Mouse (Mus musculus) limb, embryonic 13.5 days (tissue): Measurements from ENCODE around the gene Ltbp1. TPM values are rescaled to one million over a fixed set of nuclear protein-coding genes. Genes with fewer than 3 reads are reported as not detected.

Experiments used
- ATAC-seq: fragments of 200-750 bp; cut with Nextera tagmentation; 2 replicates; pipeline ENCODE4 v1.8.0; 2017; ENCODE audit warnings: low read depth, moderate number of reproducible peaks, moderate TSS enrichment; ENCODE audit not compliant: low FRiP score
- H3K27ac ChIP-seq: fragments of 300-500 bp; sonication (generic); 2 replicates; pipeline ENCODE4 v1.5.1; 2015; ENCODE audit warnings: inconsistent platforms, mild to moderate bottlenecking, moderate library complexity
- H3K27me3 ChIP-seq: fragments of 300-500 bp; sonication (generic); 2 replicates; pipeline ENCODE4 v1.6.1; 2015; ENCODE audit warnings: mild to moderate bottlenecking, inconsistent platforms
- H3K36me3 ChIP-seq: fragments of 300-500 bp; sonication (generic); 2 replicates; pipeline ENCODE4 v1.6.1; 2015; ENCODE audit warnings: inconsistent platforms, mild to moderate bottlenecking, moderate library complexity
- H3K4me1 ChIP-seq: fragments of 300-500 bp; sonication (generic); 2 replicates; pipeline ENCODE4 v1.6.1; 2015; ENCODE audit warnings: inconsistent platforms
- H3K4me2 ChIP-seq: fragments of 300-500 bp; sonication (generic); replicated peaks from 2 replicates; pipeline ENCODE4 v1.6.1; 2015; ENCODE audit warnings: inconsistent platforms, mild to moderate bottlenecking, moderate library complexity
- H3K4me3 ChIP-seq: fragments of 300-500 bp; sonication (generic); 2 replicates; pipeline ENCODE4 v1.5.1; 2015; ENCODE audit warnings: moderate library complexity, mild to moderate bottlenecking, inconsistent platforms
- H3K9ac ChIP-seq: fragments of 300-500 bp; sonication (generic); 2 replicates; pipeline ENCODE4 v1.6.1; 2015; ENCODE audit warnings: mild to moderate bottlenecking, inconsistent platforms
- H3K9me3 ChIP-seq: fragments of 300-500 bp; sonication (generic); 2 replicates; pipeline ENCODE4 v1.6.1; 2016; ENCODE audit warnings: inconsistent platforms
- whole genome bisulfite sequencing: fragments of 180-500 bp; shearing (Covaris S2); methylation state at CpG from one replicate; pipeline ENCODE4 v1.1.7; 2015; 5-methylcytosine and 5-hydroxymethylcytosine counted together
- polyA plus RNA-seq: library from polyadenylated mRNA; unstranded; fragments of >200 nt; fragmentation: Nextera tagmentation; extraction: Ambion mirVana; gene quantifications from 2 replicates; pipeline ENCODE4 v1.2.1, GENCODE M21; 2015

The Ltbp1 gene
- polyA plus RNA-seq, 1 experiment from 2014 or later, result 61.3 TPM

DNA sequence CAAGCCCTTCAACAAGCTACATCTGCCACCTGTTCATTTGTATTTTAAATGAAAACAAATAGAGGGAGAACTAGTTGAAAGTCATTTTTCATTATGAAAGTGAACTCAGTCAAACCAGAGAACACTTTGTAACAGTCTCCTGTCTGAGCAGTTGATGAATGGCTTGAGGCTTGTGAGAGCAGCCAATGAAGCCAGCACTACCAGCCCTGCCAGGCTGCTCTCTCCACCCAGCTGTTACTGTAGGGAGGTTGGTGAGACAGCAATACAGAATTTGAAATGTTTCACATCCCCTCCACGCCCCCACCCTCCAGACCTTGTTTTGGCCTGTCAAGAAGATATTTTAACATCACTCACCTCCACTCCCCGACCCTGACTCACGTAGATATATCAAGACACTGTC lies 411.5 kb downstream of the Ltbp1 start:
- H3K4me2 ChIP-seq, result no peak overlapping the region
- no peak overlapping the region for H3K4me3 ChIP-seq
- 0 out of 2 replicates have a peak, but pooled peaks cover 2% of the 10 kb centered on the region for H3K9me3 ChIP-seq
- H3K27ac ChIP-seq, result no peak overlapping the region
- 85% methylated on average over 3 of the region's 3 CpGs for WGBS
- H3K4me1 ChIP-seq, result no peaks in the 10 kb centered on the region
- H3K9ac ChIP-seq, result no peak overlapping the region
- no peaks in the 10 kb centered on the region for H3K36me3 ChIP-seq
- no peak for ATAC-seq
- no peaks in the 10 kb centered on the region for H3K27me3 ChIP-seq

DNA sequence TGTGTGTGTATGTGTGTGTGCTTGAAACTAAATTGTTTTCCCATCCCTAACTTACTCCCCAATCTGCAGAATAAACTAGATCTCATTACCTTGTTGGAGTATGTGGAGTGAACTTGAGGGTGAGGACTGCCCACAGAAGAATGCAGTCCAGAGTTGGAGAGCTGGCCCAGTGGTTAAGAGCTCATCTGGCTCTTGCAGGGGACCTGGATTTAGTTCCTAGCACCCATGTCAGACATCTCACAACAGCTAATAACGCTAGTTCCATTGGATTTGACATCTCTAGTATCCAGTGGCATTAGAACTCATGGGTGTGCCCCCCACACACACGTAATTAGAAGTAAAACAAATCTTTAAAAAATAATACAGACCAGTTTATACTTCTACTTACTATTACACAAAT lies 428.8 kb downstream of the Ltbp1 start:
- 93% methylated on average over 2 of the region's 2 CpGs for WGBS
- H3K36me3 ChIP-seq, result no peaks in the 10 kb centered on the region
- no peak overlapping the region for H3K27ac ChIP-seq
- H3K4me2 ChIP-seq, result no peak overlapping the region
- H3K9me3 ChIP-seq, result no peaks in the 10 kb centered on the region
- ATAC-seq, result no peak
- no peak overlapping the region for H3K9ac ChIP-seq
- no peak overlapping the region for H3K4me3 ChIP-seq
- H3K4me1 ChIP-seq, result 0 out of 2 replicates have a peak, but pooled peaks cover 6% of the 10 kb centered on the region
- no peaks in the 10 kb centered on the region for H3K27me3 ChIP-seq

DNA sequence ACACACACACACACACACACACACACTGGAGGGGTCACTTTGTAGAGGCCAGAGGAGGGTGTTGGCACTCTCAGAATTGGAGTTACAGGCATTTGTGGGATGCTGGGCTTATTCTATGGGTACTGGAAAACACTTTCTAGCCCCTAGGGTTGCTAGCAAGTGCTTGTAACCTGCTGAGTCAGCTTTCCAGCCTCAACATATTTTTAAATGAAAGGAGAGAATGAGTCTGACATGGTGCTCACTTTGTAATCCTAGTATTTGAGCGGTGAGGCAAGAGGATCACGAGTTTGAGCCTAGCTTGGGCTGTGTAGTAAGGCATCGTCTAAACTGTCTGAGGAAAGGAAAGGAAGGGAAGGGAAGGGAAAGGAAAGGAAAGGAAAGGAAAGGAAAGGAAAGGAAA lies 429.5 kb downstream of the Ltbp1 start:
- H3K4me2 ChIP-seq, result no peak overlapping the region
- ATAC-seq, result no peak
- WGBS, result 76% methylated on average over 3 of the region's 3 CpGs

DNA sequence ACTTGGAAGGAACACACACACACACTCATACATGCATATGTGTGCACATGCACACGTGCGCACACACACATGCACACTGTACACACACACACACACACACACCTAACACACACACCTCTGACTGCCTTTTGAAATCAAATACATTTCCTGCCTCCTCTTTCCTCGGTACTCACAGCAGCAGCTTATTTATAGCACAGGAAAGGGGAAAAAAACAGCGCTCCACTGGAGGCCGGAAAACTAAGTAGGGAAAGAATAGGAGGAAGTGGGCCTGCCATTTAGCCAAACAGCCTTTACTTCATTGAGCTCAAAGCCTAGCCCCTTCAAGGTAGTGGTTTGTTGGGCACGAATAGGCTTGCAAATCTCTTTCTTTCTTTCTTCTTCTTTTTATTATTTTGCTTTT lies 430.2 kb downstream of the Ltbp1 start, which contains the start of gene Rasgrp3:
Rasgrp3 (plus strand) TSS at position 298 of the 400 bp plus-strand sequence.
- H3K9ac ChIP-seq, result no peak within 1 kb of the TSS
- no peaks in the 10 kb centered on the region for H3K9me3 ChIP-seq
- no peak within 1 kb of the TSS for H3K4me2 ChIP-seq
- H3K27ac ChIP-seq, result no peak within 1 kb of the TSS
- H3K4me1 ChIP-seq, result 0 out of 2 replicates have a peak, but pooled peaks cover 6% of the 10 kb centered on the region
- no peak for ATAC-seq
- WGBS, result 61% methylated on average over 6 of the region's 6 CpGs
- no peaks in the 10 kb centered on the region for H3K36me3 ChIP-seq
- H3K4me3 ChIP-seq, result no peak within 1 kb of the TSS
- no peaks in the 10 kb centered on the region for H3K27me3 ChIP-seq

More for the DNA sequence above, 429.5 kb downstream of the Ltbp1 start:
- H3K9ac ChIP-seq, result no peak overlapping the region
- H3K4me3 ChIP-seq, result no peak overlapping the region
- H3K27me3 ChIP-seq, result no peaks in the 10 kb centered on the region
- H3K4me1 ChIP-seq, result 0 out of 2 replicates have a peak, but pooled peaks cover 6% of the 10 kb centered on the region
- H3K27ac ChIP-seq, result no peak overlapping the region
- no peaks in the 10 kb centered on the region for H3K9me3 ChIP-seq
- no peaks in the 10 kb centered on the region for H3K36me3 ChIP-seq

DNA sequence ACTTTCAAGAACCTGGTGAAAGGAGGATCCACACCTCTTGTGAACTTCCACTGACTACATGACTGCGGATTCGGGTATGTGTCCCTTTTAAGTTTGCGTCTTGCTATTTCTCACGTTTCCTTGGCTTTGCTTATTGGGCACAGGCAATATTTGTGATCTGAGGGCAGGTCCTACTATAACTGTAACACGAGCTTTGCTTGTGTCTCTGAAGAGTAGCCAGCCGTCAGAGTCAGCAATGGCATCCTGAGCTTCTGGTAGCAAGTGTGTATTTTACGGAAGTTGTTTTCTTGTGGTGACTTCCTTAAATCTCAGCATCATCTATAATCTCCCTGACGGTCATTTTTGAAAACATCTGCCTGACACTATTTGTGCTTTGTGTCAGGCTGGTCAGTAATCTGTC lies 430.7 kb downstream of the Ltbp1 start:
- Histone ChIP-seq H3K27ac (no peak overlapping the region), H3K4me3 (no peak overlapping the region), H3K4me2 (no peak overlapping the region), H3K9me3 (no peaks in the 10 kb centered on the region), H3K9ac (no peak overlapping the region), H3K36me3 (no peaks in the 10 kb centered on the region), H3K4me1 (0 out of 2 replicates have a peak, but pooled peaks cover 6% of the 10 kb centered on the region), H3K27me3 (no peaks in the 10 kb centered on the region)
- WGBS, result 75% methylated on average over 8 of the region's 8 CpGs
- ATAC-seq, result no peak

DNA sequence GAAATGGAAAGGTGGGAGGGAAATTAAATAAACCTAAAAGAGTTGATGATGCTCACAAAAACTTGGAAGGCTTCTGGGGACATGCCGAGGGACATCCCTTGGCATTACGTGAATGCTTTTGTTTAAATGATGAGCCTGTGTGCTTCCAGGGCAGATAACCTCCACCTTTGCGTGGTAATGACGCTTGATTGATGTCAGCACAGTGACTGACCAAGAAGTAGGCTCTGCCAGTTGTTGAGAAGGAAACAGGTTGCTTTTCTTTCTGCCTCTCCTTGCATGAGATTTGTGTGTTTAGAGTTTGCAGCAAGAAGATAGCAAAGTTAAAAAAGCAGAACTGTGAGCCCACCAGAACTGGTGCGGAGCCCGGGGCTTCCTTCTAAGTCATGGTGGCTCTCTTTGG lies 431.5 kb downstream of the Ltbp1 start:
- H3K9me3 ChIP-seq, result no peaks in the 10 kb centered on the region
- WGBS, result 80% methylated on average over 6 of the region's 6 CpGs

DNA sequence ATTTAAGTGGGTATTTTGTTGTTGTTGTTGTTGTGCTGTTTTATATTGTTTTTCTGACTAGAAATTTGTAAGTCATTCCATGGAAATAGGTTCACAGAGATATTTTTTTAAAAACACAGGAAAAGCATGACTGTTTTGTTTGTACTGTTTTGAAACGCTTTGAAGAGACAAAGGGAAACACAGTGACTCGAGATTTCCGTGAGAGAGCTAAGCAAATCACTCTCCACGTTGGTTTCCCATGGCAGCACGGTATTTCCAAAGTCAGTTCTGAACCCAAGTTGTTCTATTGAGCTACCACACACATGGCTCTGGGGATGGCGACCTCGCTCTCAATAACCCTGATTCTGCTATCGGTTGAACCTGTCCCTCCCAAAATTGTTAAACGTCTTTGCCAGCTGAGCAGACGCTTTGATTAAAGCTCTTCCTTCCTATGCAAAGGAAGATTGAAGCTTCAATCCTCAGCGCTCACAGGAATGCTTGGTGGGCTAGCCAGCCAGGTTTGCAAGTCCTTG lies 431.9 kb downstream of the Ltbp1 start:
- 80% methylated on average over 11 of the region's 11 CpGs for WGBS
- no peak overlapping the region for H3K4me2 ChIP-seq
- no peak overlapping the region for H3K27ac ChIP-seq
- no peak overlapping the region for H3K9ac ChIP-seq
- H3K27me3 ChIP-seq, result no peaks in the 10 kb centered on the region
- no peaks in the 10 kb centered on the region for H3K9me3 ChIP-seq
- H3K36me3 ChIP-seq, result no peaks in the 10 kb centered on the region
- H3K4me1 ChIP-seq, result 0 out of 2 replicates have a peak, but pooled peaks cover 6% of the 10 kb centered on the region
- no peak overlapping the region for H3K4me3 ChIP-seq
- ATAC-seq, result no peak

More for the DNA sequence above, 431.5 kb downstream of the Ltbp1 start:
- Histone ChIP-seq H3K4me3 (no peak overlapping the region), H3K36me3 (no peaks in the 10 kb centered on the region), H3K27ac (no peak overlapping the region), H3K27me3 (no peaks in the 10 kb centered on the region), H3K9ac (no peak overlapping the region), H3K4me2 (no peak overlapping the region), H3K4me1 (0 out of 2 replicates have a peak, but pooled peaks cover 6% of the 10 kb centered on the region)
- no peak for ATAC-seq

DNA sequence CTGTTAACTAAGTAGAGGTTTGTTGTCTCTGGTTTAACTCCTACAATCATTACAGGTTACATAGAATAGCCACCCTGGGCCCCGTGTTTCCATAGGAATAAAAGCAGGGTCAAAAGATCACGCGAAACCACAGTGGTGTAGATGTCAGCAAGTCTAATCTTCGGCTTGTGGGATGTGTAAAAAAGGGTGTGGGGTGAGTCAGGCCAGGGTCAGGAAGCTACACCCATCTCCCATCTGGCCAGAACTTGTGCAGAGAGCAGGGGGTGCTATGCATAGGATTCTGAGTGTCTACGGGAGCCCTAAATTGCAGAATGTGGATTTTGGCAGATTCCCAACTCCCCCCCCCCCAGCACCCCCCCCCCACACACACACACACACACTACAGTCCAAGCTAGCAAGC lies 432.8 kb downstream of the Ltbp1 start:
- no peak for ATAC-seq
- Histone ChIP-seq H3K4me1 (0 out of 2 replicates have a peak, but pooled peaks cover 6% of the 10 kb centered on the region), H3K36me3 (no peaks in the 10 kb centered on the region), H3K27ac (no peak overlapping the region), H3K9ac (no peak overlapping the region), H3K4me2 (no peak overlapping the region), H3K27me3 (no peaks in the 10 kb centered on the region), H3K4me3 (no peak overlapping the region), H3K9me3 (no peaks in the 10 kb centered on the region)
- 66% methylated on average over 5 of the region's 5 CpGs for WGBS

DNA sequence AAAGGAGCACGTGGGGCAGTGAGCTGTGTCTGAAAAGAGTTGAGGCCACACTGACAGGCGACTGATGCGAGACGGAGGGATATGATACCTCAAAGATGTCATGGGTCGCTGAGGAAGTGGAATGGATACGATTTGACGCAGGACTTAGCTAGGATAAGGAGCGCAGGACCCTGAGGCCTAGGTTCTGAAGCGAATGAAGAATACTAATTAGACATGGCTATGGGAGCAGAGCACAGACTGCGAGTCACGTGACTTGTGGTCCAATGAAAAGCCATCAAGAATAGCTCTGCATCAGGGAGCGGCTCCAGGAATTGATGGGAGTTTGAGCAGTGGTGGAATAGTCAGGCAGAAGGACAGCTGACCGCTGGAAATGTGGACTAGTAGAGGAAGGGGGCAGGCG lies 433.7 kb downstream of the Ltbp1 start:
- no peak for ATAC-seq
- H3K9me3 ChIP-seq, result no peaks in the 10 kb centered on the region
- H3K4me2 ChIP-seq, result no peak overlapping the region
- 0 out of 2 replicates have a peak, but pooled peaks cover 6% of the 10 kb centered on the region for H3K4me1 ChIP-seq
- H3K36me3 ChIP-seq, result no peaks in the 10 kb centered on the region
- H3K27ac ChIP-seq, result no peak overlapping the region
- WGBS, result 91% methylated on average over 14 of the region's 14 CpGs
- no peak overlapping the region for H3K9ac ChIP-seq
- no peaks in the 10 kb centered on the region for H3K27me3 ChIP-seq
- no peak overlapping the region for H3K4me3 ChIP-seq

DNA sequence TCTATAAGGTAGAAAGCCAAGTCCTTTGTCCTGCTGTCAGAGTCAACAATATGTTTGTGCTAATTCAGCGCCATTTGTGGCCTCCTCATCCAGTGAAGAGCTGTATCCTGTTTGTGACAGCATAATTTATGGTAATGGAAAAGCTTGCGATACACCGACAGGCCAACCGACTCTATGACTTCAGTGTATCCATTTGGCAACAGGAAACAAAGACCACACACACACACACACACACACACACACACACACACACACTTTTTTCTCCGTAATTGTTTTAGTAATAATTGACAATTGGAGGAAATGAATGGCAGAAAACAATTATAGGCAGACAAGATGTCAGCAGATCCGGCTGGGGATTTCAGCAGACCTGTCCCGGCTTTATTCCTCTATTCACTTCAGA lies 435.3 kb downstream of the Ltbp1 start:
- Histone ChIP-seq H3K4me2 (no peak overlapping the region), H3K9ac (no peak overlapping the region), H3K9me3 (no peaks in the 10 kb centered on the region), H3K4me3 (no peak overlapping the region), H3K27me3 (no peaks in the 10 kb centered on the region), H3K4me1 (0 out of 2 replicates have a peak, but pooled peaks cover 3% of the 10 kb centered on the region), H3K36me3 (no peaks in the 10 kb centered on the region), H3K27ac (no peak overlapping the region)
- 57% methylated on average over 7 of the region's 7 CpGs for WGBS
- ATAC-seq, result no peak

DNA sequence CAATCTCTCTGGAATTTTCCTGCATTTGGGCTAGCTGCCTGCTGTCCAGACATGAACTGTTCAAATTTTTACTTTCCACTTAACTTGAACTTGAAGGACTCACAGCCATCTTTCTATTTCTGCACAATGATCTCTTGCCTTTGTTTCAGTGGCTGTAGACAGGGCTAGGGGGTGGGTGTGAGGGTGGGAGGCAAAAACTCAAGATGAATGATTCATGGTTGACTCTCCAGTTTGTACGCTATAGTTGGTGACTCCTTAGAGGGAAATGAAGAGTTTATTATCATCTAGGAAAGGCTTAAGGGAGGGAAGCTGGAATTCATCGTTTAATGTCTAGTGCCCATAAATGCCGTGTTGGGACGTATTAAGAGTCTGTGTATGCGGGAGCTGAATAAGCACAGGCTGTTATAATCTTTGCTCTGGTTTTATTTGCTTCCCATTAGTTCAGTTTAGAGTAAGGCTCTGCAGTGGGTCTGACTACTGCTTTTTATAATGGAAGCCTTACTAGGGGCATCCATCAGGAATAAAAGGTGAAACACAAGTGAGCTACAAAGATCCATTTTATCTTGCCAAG lies 436.0 kb downstream of the Ltbp1 start:
- H3K36me3 ChIP-seq, result no peaks in the 10 kb centered on the region
- no peak overlapping the region for H3K27ac ChIP-seq
- H3K27me3 ChIP-seq, result no peaks in the 10 kb centered on the region
- no peak overlapping the region for H3K4me2 ChIP-seq
- ATAC-seq, result no peak; the same call in 1 of the 2 replicates
- no peaks in the 10 kb centered on the region for H3K4me1 ChIP-seq
- H3K4me3 ChIP-seq, result no peak overlapping the region
- H3K9ac ChIP-seq, result no peak overlapping the region
- no peaks in the 10 kb centered on the region for H3K9me3 ChIP-seq
- 41% methylated on average over 5 of the region's 5 CpGs for WGBS
